Mouse (Mus musculus) liver, embryonic 14.5 days (tissue): ENCODE data around the gene Hbq1a.

ENCODE experiments used
- CTCF ChIP-seq: IDR thresholded peaks from 2 replicates; pipeline ENCODE4 v1.5.1; 2016; ENCODE audit warnings: antibody characterized with exemption, low read depth, control low read depth
- EP300 ChIP-seq: IDR thresholded peaks from 2 replicates; pipeline ENCODE4 v1.6.1; 2016; ENCODE audit warnings: antibody characterized with exemption, low read depth

GRCm38 (mm10) chr11:32340476-32341473, 40.9 kb downstream of the Hbq1a start:
- peak; percentile 91 for TF ChIP-seq CTCF
- TF ChIP-seq EP300 = no peak
